Mouse (Mus musculus) neural tube, embryonic 14.5 days (tissue): Measurements from ENCODE around the gene Hdac5. TPM values are rescaled to one million over a fixed set of nuclear protein-coding genes. Genes with fewer than 3 reads are reported as not detected.

ENCODE experiments used
- ATAC-seq: fragments of 200-750 bp; cut with Nextera tagmentation; 2 replicates; pipeline ENCODE4 v1.8.0; 2017; ENCODE audit warnings: low read depth, mild to moderate bottlenecking, moderate TSS enrichment, moderate library complexity
- H3K27ac ChIP-seq: fragments of 300-500 bp; sonication (generic); 2 replicates; pipeline ENCODE4 v1.5.1; 2014; ENCODE audit warnings: low read depth, mild to moderate bottlenecking, control low read depth, low read length, moderate library complexity, mixed read lengths
- H3K27me3 ChIP-seq: fragments of 300-500 bp; sonication (generic); 2 replicates; pipeline ENCODE4 v1.6.1; 2014; ENCODE audit warnings: low read length; ENCODE audit not compliant: control insufficient read depth, insufficient read depth
- H3K36me3 ChIP-seq: fragments of 300-500 bp; sonication (generic); 2 replicates; pipeline ENCODE4 v1.6.1; 2014; ENCODE audit warnings: low read length, mixed read lengths; ENCODE audit not compliant: control insufficient read depth, insufficient read depth
- H3K4me1 ChIP-seq: fragments of 300-500 bp; sonication (generic); 2 replicates; pipeline ENCODE4 v1.6.1; 2014; ENCODE audit warnings: low read length; ENCODE audit not compliant: control insufficient read depth, insufficient read depth
- H3K4me2 ChIP-seq: fragments of 300-500 bp; sonication (generic); 2 replicates; pipeline ENCODE4 v1.6.1; 2014; ENCODE audit warnings: mild to moderate bottlenecking, low read depth, low read length, control low read depth
- H3K4me3 ChIP-seq: fragments of 300-500 bp; sonication (generic); 2 replicates; pipeline ENCODE4 v1.5.1; 2014; ENCODE audit warnings: low read depth, low read length, control low read depth, mixed read lengths
- H3K9ac ChIP-seq: fragments of 300-500 bp; sonication (generic); replicated peaks from 2 replicates; pipeline ENCODE4 v1.6.1; 2014; ENCODE audit warnings: low read depth, mild to moderate bottlenecking, control low read depth, low read length, mixed read lengths
- H3K9me3 ChIP-seq: fragments of 300-500 bp; sonication (generic); 2 replicates; pipeline ENCODE4 v1.6.1; 2016; ENCODE audit warnings: low read length; ENCODE audit not compliant: control insufficient read depth
- WGBS: fragments of 180-500 bp; shearing (Covaris S2); extraction: QIAGEN DNeasy Blood & Tissue Kit; methylation state at CpG from one replicate; pipeline ENCODE4 v1.1.7; 2014; 5-methylcytosine and 5-hydroxymethylcytosine counted together
- polyA plus RNA-seq: library from polyadenylated mRNA; unstranded; fragments of >200 nt; fragmentation: Nextera tagmentation; extraction: Ambion mirVana; gene quantifications from 2 replicates; pipeline ENCODE4 v1.2.1, GENCODE M21; 2014

Gene Hdac5
- polyA plus RNA-seq = 44.2 and 47.3 TPM in 2 replicates

GRCm38 (mm10) chr11:102230006-102230741, at the start of gene Hdac5:
Gene Hdac5, minus strand, starts transcription at chr11:102230166.
- Histone ChIP-seq H3K9ac (peak within 1 kb of the TSS; percentile 94), H3K4me3 (peak within 1 kb of the TSS; percentile 86), H3K27me3 (no peaks in the 10 kb centered on the region), H3K36me3 (no peaks in the 10 kb centered on the region), H3K9me3 (no peaks in the 10 kb centered on the region), H3K4me2 (peak within 1 kb of the TSS; percentile 91), H3K4me1 (peaks cover 32% of the 10 kb centered on the region), H3K27ac (peak within 1 kb of the TSS; percentile 94)
- under 1% methylated on average over 37 of the region's 49 CpGs for WGBS
- ATAC-seq = peak; percentile 88

GRCm38 (mm10) chr11:102279595-102279994, 49.6 kb upstream of the Hdac5 start:
- H3K9me3 ChIP-seq = no peaks in the 10 kb centered on the region
- 96% methylated on average over 3 of the region's 3 CpGs for WGBS
- no peaks in the 10 kb centered on the region for H3K27me3 ChIP-seq
- no peak for ATAC-seq
- no peak overlapping the region for H3K9ac ChIP-seq
- H3K27ac ChIP-seq = no peak overlapping the region
- no peak overlapping the region for H3K4me3 ChIP-seq
- no peak overlapping the region for H3K4me2 ChIP-seq
- H3K36me3 ChIP-seq = no peaks in the 10 kb centered on the region
- peaks cover 7% of the 10 kb centered on the region; the same call in 1 of the 2 replicates for H3K4me1 ChIP-seq

- Histone ChIP-seq H3K36me3 (no peaks in the 10 kb centered on the region), H3K27ac (no peak overlapping the region), H3K4me2 (no peak overlapping the region), H3K4me3 (no peak overlapping the region), H3K4me1 (peaks cover 7% of the 10 kb centered on the region; the same call in 1 of the 2 replicates), H3K9me3 (no peaks in the 10 kb centered on the region), H3K9ac (no peak overlapping the region), H3K27me3 (no peaks in the 10 kb centered on the region)
- ATAC-seq = no peak
- 55% methylated on average over 9 of the region's 12 CpGs for WGBS
These were observed 47.8 kb upstream of the Hdac5 start for GRCm38 (mm10) chr11:102277754-102278153.

- peak; percentile 72 for ATAC-seq
- H3K9me3 ChIP-seq = no peaks in the 10 kb centered on the region
- H3K4me2 ChIP-seq = peak overlapping the region; percentile 80
- H3K27me3 ChIP-seq = no peaks in the 10 kb centered on the region
- H3K4me3 ChIP-seq = peak overlapping the region; percentile 33
- peaks cover 7% of the 10 kb centered on the region; the same call in 1 of the 2 replicates for H3K4me1 ChIP-seq
- WGBS = 1% methylated on average over 33 of the region's 33 CpGs
- H3K36me3 ChIP-seq = no peaks in the 10 kb centered on the region
- H3K9ac ChIP-seq = peak overlapping the region; percentile 50
- H3K27ac ChIP-seq = no peak overlapping the region
These were observed 46.5 kb upstream of the Hdac5 start for GRCm38 (mm10) chr11:102276411-102276915.

GRCm38 (mm10) chr11:102268520-102269244, 38.7 kb upstream of the Hdac5 start, which contains the start of gene Asb16:
Gene Asb16, plus strand, starts transcription at chr11:102268743.
- Histone ChIP-seq H3K9me3 (no peaks in the 10 kb centered on the region), H3K36me3 (no peaks in the 10 kb centered on the region), H3K4me3 (no peak within 1 kb of the TSS), H3K4me2 (0 out of 2 replicates have a peak within 1 kb of the TSS, but pooled peaks have one; percentile 12), H3K27me3 (no peaks in the 10 kb centered on the region), H3K9ac (no peak within 1 kb of the TSS), H3K4me1 (no peaks in the 10 kb centered on the region), H3K27ac (no peak within 1 kb of the TSS)
- no peak for ATAC-seq
- 78% methylated on average over 12 of the region's 12 CpGs for WGBS

GRCm38 (mm10) chr11:102267480-102267879, 37.5 kb upstream of the Hdac5 start:
- H3K27me3 ChIP-seq = no peaks in the 10 kb centered on the region
- no peak overlapping the region for H3K9ac ChIP-seq
- no peak overlapping the region for H3K27ac ChIP-seq
- ATAC-seq = peak; percentile 71; the same call in 1 of the 2 replicates
- H3K4me3 ChIP-seq = no peak overlapping the region
- H3K36me3 ChIP-seq = no peaks in the 10 kb centered on the region
- H3K9me3 ChIP-seq = no peaks in the 10 kb centered on the region
- 0 out of 2 replicates have a peak overlapping the region, but pooled peaks have one; percentile 12 for H3K4me2 ChIP-seq
- 9% methylated on average over 11 of the region's 11 CpGs for WGBS
- no peaks in the 10 kb centered on the region for H3K4me1 ChIP-seq

- Histone ChIP-seq H3K9ac (no peak overlapping the region), H3K4me2 (no peak overlapping the region), H3K9me3 (no peaks in the 10 kb centered on the region), H3K4me1 (no peaks in the 10 kb centered on the region), H3K27me3 (no peaks in the 10 kb centered on the region), H3K36me3 (no peaks in the 10 kb centered on the region), H3K4me3 (no peak overlapping the region), H3K27ac (no peak overlapping the region)
- no peak for ATAC-seq
- 89% methylated on average over 8 of the region's 8 CpGs for WGBS
These were observed 36.8 kb upstream of the Hdac5 start for GRCm38 (mm10) chr11:102266631-102267355.

GRCm38 (mm10) chr11:102265816-102266215, 35.9 kb upstream of the Hdac5 start:
- no peak overlapping the region for H3K27ac ChIP-seq
- ATAC-seq = no peak
- H3K4me3 ChIP-seq = no peak overlapping the region
- 76% methylated on average over 14 of the region's 14 CpGs for WGBS
- no peaks in the 10 kb centered on the region for H3K4me1 ChIP-seq
- H3K27me3 ChIP-seq = no peaks in the 10 kb centered on the region
- H3K9ac ChIP-seq = no peak overlapping the region
- H3K4me2 ChIP-seq = no peak overlapping the region
- H3K36me3 ChIP-seq = no peaks in the 10 kb centered on the region
- no peaks in the 10 kb centered on the region for H3K9me3 ChIP-seq
